Mouse (Mus musculus): Measurements from ENCODE around the gene Tmx2. TPM values are rescaled to one million over a fixed set of nuclear protein-coding genes. Genes with fewer than 3 reads are reported as not detected.

Tmx2 gene
- polyA plus RNA-seq, 1 experiment from 2014 or later = 189 TPM

GRCm38 (mm10) chr2:84666081-84666480 lies 12.9 kb downstream of the Tmx2 start:
- Histone ChIP-seq H3K9ac (ENCODE audit: low read depth, low read length) (no peak overlapping the region), H3K27me3 (ENCODE audit: insufficient read depth, low read length) (no peaks in the 10 kb centered on the region), H3K9me3 (replicated peaks; ENCODE audit: low read length) (no peaks in the 10 kb centered on the region), H3K36me3 (ENCODE audit: insufficient read depth, low read length) (no peaks in the 10 kb centered on the region), H3K4me2 (ENCODE audit: low read length) (no peak overlapping the region), H3K4me3 (replicated peaks; ENCODE audit: low read depth, low read length) (no peak overlapping the region), H3K4me1 (replicated peaks; ENCODE audit: insufficient read depth, low read length) (peaks cover 12% of the 10 kb centered on the region; the same call in 1 of the 2 replicates), H3K27ac (no peak overlapping the region)
- no peak for TF ChIP-seq CTCF (IDR thresholded peaks at IDR 0.05; ENCODE audit: low read depth)
- ATAC-seq (replicated peaks; ENCODE audit: low FRiP score, low read depth) (no peak), DNase-seq (ENCODE audit: low spot score) (no peak)
- WGBS = 61% methylated on average over 12 of the region's 12 CpGs

- no peaks in the 10 kb centered on the region for H3K36me3 ChIP-seq (ENCODE audit: insufficient read depth, low read length)
- no peak overlapping the region for H3K9ac ChIP-seq (ENCODE audit: low read depth, low read length)
- peak; percentile 69 for TF ChIP-seq CTCF (IDR thresholded peaks at IDR 0.05; ENCODE audit: low read depth)
- no peak overlapping the region for H3K4me3 ChIP-seq (replicated peaks; ENCODE audit: low read depth, low read length)
- H3K27me3 ChIP-seq (ENCODE audit: insufficient read depth, low read length) = no peaks in the 10 kb centered on the region
- no peaks in the 10 kb centered on the region for H3K9me3 ChIP-seq (replicated peaks; ENCODE audit: low read length)
- no peak overlapping the region for H3K27ac ChIP-seq
- H3K4me1 ChIP-seq (replicated peaks; ENCODE audit: insufficient read depth, low read length) = no peaks in the 10 kb centered on the region
- 38% methylated on average over 2 of the region's 2 CpGs for WGBS
- DNase-seq (ENCODE audit: low spot score) (peak; percentile 62), ATAC-seq (replicated peaks; ENCODE audit: low FRiP score, low read depth) (no peak)
- no peak overlapping the region for H3K4me2 ChIP-seq (ENCODE audit: low read length)
These were observed 16.1 kb downstream of the Tmx2 start for GRCm38 (mm10) chr2:84662866-84663265.

DNA sequence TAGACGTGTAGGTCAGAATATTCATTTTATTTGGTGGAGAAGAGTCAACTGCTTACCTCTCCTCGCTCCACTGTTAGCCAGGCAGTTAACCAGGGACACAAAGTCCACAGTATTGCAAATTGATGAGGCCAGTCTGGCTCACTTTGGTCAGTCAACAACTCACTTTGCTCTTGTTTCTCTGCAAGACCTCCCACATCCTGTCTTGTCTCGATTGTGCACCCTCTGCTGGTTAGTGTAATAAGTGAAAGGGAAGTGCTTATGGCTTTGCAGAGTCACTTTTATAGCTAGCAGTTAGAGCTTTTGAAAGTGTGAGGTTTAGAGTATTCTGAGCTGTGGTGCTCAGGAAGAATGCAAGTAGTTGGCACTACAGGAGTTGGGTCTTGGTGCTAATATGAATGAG lies 18.7 kb downstream of the Tmx2 start:
- no peaks in the 10 kb centered on the region for H3K36me3 ChIP-seq (ENCODE audit: insufficient read depth, low read length)
- peak; percentile 80 for TF ChIP-seq CTCF (IDR thresholded peaks at IDR 0.05; ENCODE audit: low read depth)
- H3K9me3 ChIP-seq (replicated peaks; ENCODE audit: low read length) = no peaks in the 10 kb centered on the region
- no peak overlapping the region for H3K4me3 ChIP-seq (replicated peaks; ENCODE audit: low read depth, low read length)
- H3K4me2 ChIP-seq (ENCODE audit: low read length) = no peak overlapping the region
- H3K9ac ChIP-seq (ENCODE audit: low read depth, low read length) = no peak overlapping the region
- no peaks in the 10 kb centered on the region for H3K4me1 ChIP-seq (replicated peaks; ENCODE audit: insufficient read depth, low read length)
- no peaks in the 10 kb centered on the region for H3K27me3 ChIP-seq (ENCODE audit: insufficient read depth, low read length)
- no peak for ATAC-seq (replicated peaks; ENCODE audit: low FRiP score, low read depth)
- 58% methylated on average over 3 of the region's 3 CpGs for WGBS
- H3K27ac ChIP-seq = no peak overlapping the region
- DNase-seq (ENCODE audit: low spot score) = peak; percentile 79

DNA sequence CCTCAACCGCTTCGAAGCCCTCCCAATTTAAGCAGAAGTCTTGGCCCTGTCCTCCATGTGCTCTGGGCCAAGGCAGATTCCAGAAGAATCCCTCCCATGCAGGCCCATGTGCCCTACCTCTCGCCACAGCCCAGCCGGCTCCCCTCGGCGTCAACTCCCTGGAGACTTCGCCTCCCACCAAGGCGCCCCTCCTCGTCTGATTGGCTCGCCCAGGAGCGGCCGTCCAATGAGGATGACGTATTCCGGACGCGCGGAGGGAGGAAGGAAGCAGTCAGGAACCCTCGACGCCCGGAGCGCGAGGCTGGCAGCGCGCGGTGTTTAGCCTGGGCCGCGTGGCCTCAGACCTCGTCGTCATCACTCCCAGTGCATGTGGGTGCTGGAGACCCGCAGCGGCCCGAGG lies 20.1 kb downstream of the Tmx2 start, which contains the start of gene Btbd18:
Gene Btbd18 (plus strand): TSS at position 274 of the 400 bp plus-strand sequence.
- WGBS = 96% methylated on average over 32 of the region's 32 CpGs
- ATAC-seq (replicated peaks; ENCODE audit: low FRiP score, low read depth) = no peak
- H3K4me3 ChIP-seq (replicated peaks; ENCODE audit: low read depth, low read length) = no peak within 1 kb of the TSS
- no peak within 1 kb of the TSS for H3K4me2 ChIP-seq (ENCODE audit: low read length)
- H3K9ac ChIP-seq (ENCODE audit: low read depth, low read length) = no peak within 1 kb of the TSS
- no peaks in the 10 kb centered on the region for H3K36me3 ChIP-seq (ENCODE audit: insufficient read depth, low read length)
- TF ChIP-seq CTCF (IDR thresholded peaks at IDR 0.05; ENCODE audit: low read depth) = no peak
- H3K27ac ChIP-seq = no peak within 1 kb of the TSS
- no peaks in the 10 kb centered on the region for H3K4me1 ChIP-seq (replicated peaks; ENCODE audit: insufficient read depth, low read length)
- H3K27me3 ChIP-seq (ENCODE audit: insufficient read depth, low read length) = no peaks in the 10 kb centered on the region
- H3K9me3 ChIP-seq (replicated peaks; ENCODE audit: low read length) = no peaks in the 10 kb centered on the region
- DNase-seq (ENCODE audit: low spot score) = no peak

DNA sequence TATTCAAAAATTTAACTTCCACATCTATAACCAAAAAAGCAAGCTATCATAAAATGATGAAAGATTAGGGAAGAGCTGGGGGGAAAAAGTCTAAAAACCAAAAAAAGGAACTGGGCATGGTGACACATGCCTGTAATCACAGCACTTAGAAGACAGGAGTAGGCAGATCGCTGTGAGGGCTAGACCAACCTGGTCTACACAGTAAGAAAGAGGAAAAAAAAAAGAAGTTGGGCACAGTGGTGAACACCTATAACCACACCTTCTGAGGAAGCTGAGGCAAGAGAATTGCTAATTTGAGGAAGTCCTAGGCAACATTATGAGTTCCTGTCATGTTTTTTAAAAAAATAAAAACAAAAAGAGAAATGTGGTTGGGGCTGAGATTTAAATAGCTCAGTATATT lies 23.1 kb downstream of the Tmx2 start:
- H3K27ac ChIP-seq = no peak overlapping the region
- ATAC-seq (replicated peaks; ENCODE audit: low FRiP score, low read depth) (no peak), DNase-seq (ENCODE audit: low spot score) (no peak)
- no peaks in the 10 kb centered on the region for H3K9me3 ChIP-seq (replicated peaks; ENCODE audit: low read length)
- no peaks in the 10 kb centered on the region for H3K27me3 ChIP-seq (ENCODE audit: insufficient read depth, low read length)
- no peaks in the 10 kb centered on the region for H3K36me3 ChIP-seq (ENCODE audit: insufficient read depth, low read length)
- WGBS = 79% methylated on average over 1 of the region's 1 CpGs
- H3K4me1 ChIP-seq (replicated peaks; ENCODE audit: insufficient read depth, low read length) = no peaks in the 10 kb centered on the region
- TF ChIP-seq CTCF (IDR thresholded peaks at IDR 0.05; ENCODE audit: low read depth) = no peak
- H3K4me2 ChIP-seq (ENCODE audit: low read length) = no peak overlapping the region
- no peak overlapping the region for H3K9ac ChIP-seq (ENCODE audit: low read depth, low read length)
- no peak overlapping the region for H3K4me3 ChIP-seq (replicated peaks; ENCODE audit: low read depth, low read length)

DNA sequence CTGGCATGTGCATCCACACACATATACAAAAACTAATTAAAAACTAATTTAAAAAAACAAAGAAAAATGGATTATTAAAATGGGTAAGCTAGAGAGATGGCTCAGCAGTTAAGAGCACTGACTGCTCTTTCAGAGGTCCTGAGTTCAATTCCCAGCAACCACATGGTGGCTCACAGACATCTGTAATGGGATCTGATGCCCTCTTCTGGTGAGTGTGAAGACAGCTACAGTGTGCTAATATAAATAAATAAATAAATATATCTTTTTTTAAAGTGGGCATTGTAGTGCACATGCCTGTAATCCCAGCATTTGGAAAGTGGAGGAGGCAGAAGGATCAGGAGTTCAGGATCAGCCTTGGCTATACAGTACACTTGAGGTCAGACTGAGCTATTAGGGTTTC lies 25.6 kb downstream of the Tmx2 start:
- Histone ChIP-seq H3K27me3 (ENCODE audit: insufficient read depth, low read length) (no peaks in the 10 kb centered on the region), H3K4me2 (ENCODE audit: low read length) (no peak overlapping the region), H3K4me3 (replicated peaks; ENCODE audit: low read depth, low read length) (no peak overlapping the region), H3K9me3 (replicated peaks; ENCODE audit: low read length) (no peaks in the 10 kb centered on the region), H3K9ac (ENCODE audit: low read depth, low read length) (no peak overlapping the region), H3K36me3 (ENCODE audit: insufficient read depth, low read length) (no peaks in the 10 kb centered on the region), H3K27ac (no peak overlapping the region), H3K4me1 (replicated peaks; ENCODE audit: insufficient read depth, low read length) (no peaks in the 10 kb centered on the region)
- peak; percentile 60 for TF ChIP-seq CTCF (IDR thresholded peaks at IDR 0.05; ENCODE audit: low read depth)
- ATAC-seq (replicated peaks; ENCODE audit: low FRiP score, low read depth) (no peak), DNase-seq (ENCODE audit: low spot score) (no peak)
